Mouse (Mus musculus) MEL (cell line): ENCODE measurements around the gene Ssr2. TPM values are rescaled to one million over a fixed set of nuclear protein-coding genes. Genes with fewer than 3 reads are reported as not detected.

Experiments
- DNase-seq: peaks from one replicate; pipeline ENCODE4 v3.0.0; 2011; ENCODE audit warnings: low read depth, low spot score
- H3K27ac ChIP-seq: 2 replicates; pipeline ENCODE4 v1.5.1; 2012; ENCODE audit warnings: low read depth, mild to moderate bottlenecking, control low read depth, low read length, moderate library complexity; ENCODE audit not compliant: control insufficient read depth
- H3K27me3 ChIP-seq, 2 experiments: fragments of 150-350 bp in 1 of 2; sonication (generic) in 1 of 2; 2 replicates each; pipeline ENCODE4 v1.6.1; 2012; ENCODE audit warnings: low read length in 2 of 2, mild to moderate bottlenecking in 2 of 2, improper control_type of control experiment in 1 of 2, moderate library complexity in 1 of 2; ENCODE audit not compliant: insufficient read depth in 2 of 2, control insufficient read depth in 1 of 2
- H3K36me3 ChIP-seq, 2 experiments: 2 replicates each; pipeline ENCODE4 v1.6.1; 2012 to 2014; ENCODE audit warnings: low read length in 2 of 2, improper control_type of control experiment in 1 of 2, inconsistent platforms in 1 of 2, mild to moderate bottlenecking in 1 of 2; ENCODE audit not compliant: insufficient read depth in 2 of 2, control insufficient read depth in 1 of 2
- H3K4me1 ChIP-seq, 2 experiments: fragments of 150-350 bp in 1 of 2; sonication (generic) in 1 of 2; 2 replicates each; pipeline ENCODE4 v1.6.1; 2012; ENCODE audit warnings: low read length in 2 of 2, improper control_type of control experiment in 1 of 2, mild to moderate bottlenecking in 1 of 2; ENCODE audit not compliant: insufficient read depth in 2 of 2, control insufficient read depth in 1 of 2
- H3K4me3 ChIP-seq, 2 experiments: fragments of 150-350 bp in 1 of 2; sonication (generic) in 1 of 2; 2 replicates each; pipeline ENCODE4 v1.5.1; 2012; ENCODE audit warnings: low read depth in 2 of 2, low read length in 2 of 2, mild to moderate bottlenecking in 2 of 2, moderate library complexity in 2 of 2, control low read depth in 1 of 2, improper control_type of control experiment in 1 of 2; ENCODE audit not compliant: control insufficient read depth in 1 of 2, insufficient read depth in 1 of 2
- H3K79me2 ChIP-seq: 2 replicates; pipeline ENCODE4 v1.6.1; 2012; ENCODE audit warnings: mild to moderate bottlenecking, low read length, moderate library complexity; ENCODE audit not compliant: control insufficient read depth, poor library complexity, insufficient read depth
- H3K9ac ChIP-seq: 2 replicates; pipeline ENCODE4 v1.6.1; 2012; ENCODE audit warnings: low read depth, mild to moderate bottlenecking, control low read depth, low read length, moderate library complexity; ENCODE audit not compliant: control insufficient read depth, poor library complexity, severe bottlenecking
- H3K9me3 ChIP-seq: fragments of 150-350 bp; sonication (generic); replicated peaks from 2 replicates; pipeline ENCODE4 v1.6.1; 2012; ENCODE audit warnings: mild to moderate bottlenecking, low read length, improper control_type of control experiment, moderate library complexity; ENCODE audit not compliant: insufficient read depth
- BHLHE40 ChIP-seq: IDR thresholded peaks from 2 replicates; pipeline ENCODE4 v1.6.1; 2012; ENCODE audit warnings: low read depth, mild to moderate bottlenecking, inconsistent platforms, low read length, improper control_type of control experiment, borderline replicate concordance
- CTCF ChIP-seq, 3 experiments: IDR thresholded peaks in 2 of 3; conservative IDR thresholded peaks in 1 of 3; 2 replicates each; pipeline ENCODE4 v1.5.1; 2011 to 2012; ENCODE audit warnings: low read length in 3 of 3, low read depth in 2 of 3, mild to moderate bottlenecking in 2 of 3, improper control_type of control experiment in 1 of 3, inconsistent platforms in 1 of 3, mixed read lengths in 1 of 3, moderate library complexity in 1 of 3; ENCODE audit not compliant: control insufficient read depth in 1 of 3, insufficient read depth in 1 of 3, poor library complexity in 1 of 3, severe bottlenecking in 1 of 3
- ELF1 ChIP-seq: IDR thresholded peaks from 2 replicates; pipeline ENCODE4 v1.6.1; 2014; ENCODE audit warnings: low read depth, mild to moderate bottlenecking, inconsistent platforms, low read length, improper control_type of control experiment, moderate library complexity
- ETS1 ChIP-seq: IDR thresholded peaks from 2 replicates; pipeline ENCODE4 v1.6.1; 2012; ENCODE audit warnings: low read depth, mild to moderate bottlenecking, inconsistent platforms, low read length, improper control_type of control experiment, moderate library complexity
- HCFC1 ChIP-seq: IDR thresholded peaks from 2 replicates; pipeline ENCODE4 v1.6.1; 2012; ENCODE audit warnings: low read depth, mild to moderate bottlenecking, inconsistent platforms, low read length, improper control_type of control experiment, moderate library complexity
- KAT2A ChIP-seq: conservative IDR thresholded peaks from 2 replicates; pipeline ENCODE4 v1.6.1; 2012; ENCODE audit warnings: low read depth, low read length, improper control_type of control experiment, inconsistent platforms
- MAFK ChIP-seq: IDR thresholded peaks from 2 replicates; pipeline ENCODE4 v1.6.1; 2011; ENCODE audit warnings: low read depth, mild to moderate bottlenecking, low read length, improper control_type of control experiment, borderline replicate concordance
- MAX ChIP-seq: IDR thresholded peaks from 2 replicates; pipeline ENCODE4 v1.6.1; 2011; ENCODE audit warnings: low read length, improper control_type of control experiment
- MAZ ChIP-seq: IDR thresholded peaks from 2 replicates; pipeline ENCODE4 v1.6.1; 2012; ENCODE audit warnings: low read depth, mild to moderate bottlenecking, inconsistent platforms, low read length, improper control_type of control experiment
- MEF2A ChIP-seq: IDR thresholded peaks from 2 replicates; pipeline ENCODE4 v1.6.1; 2014; ENCODE audit warnings: low read depth, mild to moderate bottlenecking, inconsistent platforms, low read length, improper control_type of control experiment; ENCODE audit not compliant: poor library complexity, insufficient replicate concordance, severe bottlenecking; ENCODE audit errors: extremely low read depth
- MXI1 ChIP-seq: IDR thresholded peaks from 2 replicates; pipeline ENCODE4 v1.6.1; 2011; ENCODE audit warnings: mild to moderate bottlenecking, low read depth, low read length, improper control_type of control experiment
- MYC ChIP-seq: IDR thresholded peaks from 2 replicates; pipeline ENCODE4 v1.6.1; 2011; ENCODE audit warnings: low read depth, mild to moderate bottlenecking, low read length, improper control_type of control experiment, moderate library complexity
- NELFE ChIP-seq: IDR thresholded peaks from 2 replicates; pipeline ENCODE4 v1.6.1; 2011; ENCODE audit warnings: low read depth, low read length, improper control_type of control experiment
- NRF1 ChIP-seq: IDR thresholded peaks from 2 replicates; pipeline ENCODE4 v1.6.1; 2014; ENCODE audit warnings: low read depth, mild to moderate bottlenecking, inconsistent platforms, low read length, improper control_type of control experiment, moderate library complexity; ENCODE audit not compliant: poor library complexity, insufficient read depth, severe bottlenecking
- POLR2A ChIP-seq, 2 experiments: IDR thresholded peaks; 2 replicates each; pipeline ENCODE4 v1.6.1; 2011 to 2012; ENCODE audit warnings: low read length in 2 of 2, mild to moderate bottlenecking in 2 of 2, control low read depth in 1 of 2, improper control_type of control experiment in 1 of 2, low read depth in 1 of 2, moderate library complexity in 1 of 2; ENCODE audit not compliant: control insufficient read depth in 1 of 2, insufficient read depth in 1 of 2, poor library complexity in 1 of 2
- POLR2AphosphoS2 ChIP-seq: IDR thresholded peaks from 2 replicates; pipeline ENCODE4 v1.6.1; 2011; ENCODE audit warnings: low read length, improper control_type of control experiment
- POLR2AphosphoS5 ChIP-seq: IDR thresholded peaks from 2 replicates; pipeline ENCODE4 v1.6.1; 2012; ENCODE audit warnings: low read depth, borderline replicate concordance, mild to moderate bottlenecking, inconsistent platforms, low read length, moderate library complexity, mixed read lengths
- RAD21 ChIP-seq: IDR thresholded peaks from 2 replicates; pipeline ENCODE4 v1.6.1; 2011; ENCODE audit warnings: mild to moderate bottlenecking, low read depth, low read length, improper control_type of control experiment
- RCOR1 ChIP-seq: IDR thresholded peaks from 2 replicates; pipeline ENCODE4 v1.6.1; 2012; ENCODE audit warnings: low read depth, mild to moderate bottlenecking, inconsistent platforms, low read length, improper control_type of control experiment
- SIN3A ChIP-seq: IDR thresholded peaks from 2 replicates; pipeline ENCODE4 v1.6.1; 2012; ENCODE audit warnings: low read length, improper control_type of control experiment, inconsistent platforms
- SMC3 ChIP-seq: IDR thresholded peaks from 2 replicates; pipeline ENCODE4 v1.6.1; 2011; ENCODE audit warnings: low read depth, low read length, improper control_type of control experiment
- TCF12 ChIP-seq: IDR thresholded peaks from 2 replicates; pipeline ENCODE4 v1.6.1; 2014; ENCODE audit warnings: low read depth, mild to moderate bottlenecking, inconsistent platforms, low read length, improper control_type of control experiment, moderate library complexity
- UBTF ChIP-seq: IDR thresholded peaks from 2 replicates; pipeline ENCODE4 v1.6.1; 2012; ENCODE audit warnings: low read depth, mild to moderate bottlenecking, inconsistent platforms, low read length, improper control_type of control experiment, moderate library complexity, borderline replicate concordance; ENCODE audit not compliant: insufficient read depth
- USF2 ChIP-seq, 2 experiments: IDR thresholded peaks; 2 replicates each; pipeline ENCODE4 v1.6.1; 2011 to 2012; ENCODE audit warnings: improper control_type of control experiment in 2 of 2, low read length in 2 of 2, borderline replicate concordance in 1 of 2, inconsistent platforms in 1 of 2, low read depth in 1 of 2, mild to moderate bottlenecking in 1 of 2; ENCODE audit not compliant: insufficient read depth in 1 of 2
- ZC3H11A ChIP-seq: IDR thresholded peaks from 2 replicates; pipeline ENCODE4 v1.6.1; 2012; ENCODE audit warnings: low read depth, mild to moderate bottlenecking, inconsistent platforms, low read length, improper control_type of control experiment
- ZMIZ1 ChIP-seq: IDR thresholded peaks from 2 replicates; pipeline ENCODE4 v1.6.1; 2012; ENCODE audit warnings: low read depth, mild to moderate bottlenecking, inconsistent platforms, low read length, improper control_type of control experiment, moderate library complexity
- ZNF384 ChIP-seq: IDR thresholded peaks from 2 replicates; pipeline ENCODE4 v1.6.1; 2012; ENCODE audit warnings: low read depth, mild to moderate bottlenecking, inconsistent platforms, low read length, improper control_type of control experiment
- polyA plus RNA-seq, 2 experiments: library from polyadenylated mRNA; stranded (reverse) in 1 of 2; unstranded in 1 of 2; fragments of >175 nt in 1 of 2; fragments of >200 nt in 1 of 2; gene quantifications; 2 replicates each; pipeline versions ENCODE4 v1.2.1 to v1.2.4; 2012; ENCODE audit warnings: low replicate concordance in 2 of 2, low read depth in 1 of 2; ENCODE audit not compliant: insufficient read length in 2 of 2, insufficient read depth in 1 of 2, missing spikeins in 1 of 2
- total RNA-seq: library from RNA; depleted of rRNA; stranded (reverse); fragments of 300-350 nt; gene quantifications from 2 replicates; pipeline ENCODE4 v1.2.3, GENCODE M21; 2012

Gene Ssr2
- total and polyA plus RNA-seq, 3 experiments, result 176 to 706 (median 594) TPM

DNA sequence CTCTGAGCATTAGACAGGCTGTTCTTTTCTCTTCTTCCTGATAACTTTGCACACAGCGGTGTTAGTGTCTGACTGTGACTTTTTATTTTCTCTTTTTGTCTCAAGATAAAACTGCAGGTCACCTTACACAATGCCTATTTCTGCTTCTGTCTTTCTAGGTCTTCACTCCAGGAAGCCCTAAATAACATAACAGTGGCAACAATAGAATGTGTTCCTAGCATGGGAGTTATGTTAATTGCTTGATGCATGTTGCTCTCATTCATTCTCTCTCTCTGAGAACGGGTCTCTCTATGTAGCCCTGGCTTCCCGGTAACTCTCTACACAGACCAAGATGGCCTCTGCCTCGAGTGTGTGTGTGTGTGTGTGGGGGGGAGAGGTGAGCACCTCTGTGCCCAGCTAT, 26.8 kb downstream of the Ssr2 start:
- TF ChIP-seq MAZ (no peak), KAT2A (no peak), ZNF384 (no peak), RCOR1 (no peak), POLR2AphosphoS5 (no peak), TCF12 (no peak), POLR2A (IDR thresholded peaks at IDR 0.05; ENCODE audit: control insufficient read depth in 1 of 2, insufficient read depth in 1 of 2, low read depth in 1 of 2, low read length in 2 of 2, poor library complexity in 1 of 2) (no peak), ZMIZ1 (no peak), MEF2A (no peak), MAFK (no peak), RAD21 (no peak), NRF1 (no peak), SMC3 (no peak), NELFE (no peak), ETS1 (no peak)
- no peaks in the 10 kb centered on the region for H3K79me2 ChIP-seq
- no peak overlapping the region for H3K27ac ChIP-seq
- peaks cover 0 to 7% of the 10 kb centered on the region in 2 experiments; a peak in 2 of 4 replicates for H3K36me3 ChIP-seq
- H3K27me3 ChIP-seq, result no peaks in the 10 kb centered on the region
- H3K9me3 ChIP-seq, result no peaks in the 10 kb centered on the region
- H3K4me1 ChIP-seq, result peaks cover 2 to 12% of the 10 kb centered on the region in 2 experiments; a peak in 3 of 4 replicates
- no peak overlapping the region for H3K9ac ChIP-seq
- no peak overlapping the region for H3K4me3 ChIP-seq
- DNase-seq, result no peak

DNA sequence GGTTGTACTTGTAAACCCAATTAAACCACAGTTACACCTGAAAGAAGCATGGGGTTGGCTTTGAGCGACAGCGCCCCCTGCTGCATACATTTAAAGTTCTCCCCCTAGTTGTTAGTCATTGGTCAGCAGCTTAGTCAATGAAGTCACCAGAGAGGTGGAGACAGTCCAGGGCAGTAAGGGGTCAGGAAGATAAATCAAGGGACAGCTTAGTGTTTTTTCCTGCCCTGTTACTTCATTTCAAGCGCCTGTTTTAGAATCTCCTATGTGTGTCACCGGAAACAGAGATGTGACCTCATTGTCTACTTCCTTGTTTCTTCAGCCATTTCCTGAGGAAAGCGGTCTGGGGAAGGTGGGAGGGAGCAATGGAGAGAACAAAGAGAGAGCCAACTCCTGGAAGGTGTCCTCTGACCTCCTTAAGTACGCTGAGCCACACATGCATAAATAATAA, 28.1 kb downstream of the Ssr2 start:
- Histone ChIP-seq H3K9me3 (no peaks in the 10 kb centered on the region), H3K4me1 (peaks cover 6 to 18% of the 10 kb centered on the region in 2 experiments; a peak in 3 of 4 replicates), H3K9ac (no peak overlapping the region), H3K27ac (no peak overlapping the region), H3K27me3 (no peaks in the 10 kb centered on the region), H3K36me3 (peaks cover 0 to 15% of the 10 kb centered on the region in 2 experiments; a peak in 2 of 4 replicates), H3K4me3 (no peak overlapping the region), H3K79me2 (no peaks in the 10 kb centered on the region; the same call in 1 of the 2 replicates)
- peak; percentile 84 for DNase-seq
- TF ChIP-seq MAX (peak; percentile 8; the same call in 1 of the 2 replicates), KAT2A (no peak), POLR2AphosphoS2 (no peak), CTCF (IDR thresholded peaks at IDR 0.05 in 2 of 3, conservative IDR thresholded peaks at IDR 0.05 in 1 of 3; ENCODE audit: control insufficient read depth in 1 of 3, insufficient read depth in 1 of 3, low read depth in 2 of 3, low read length in 3 of 3, poor library complexity in 1 of 3, severe bottlenecking in 1 of 3) (peak in 2 of 3 experiments; percentile 92 to 99; a peak in 5 of 6 replicates), USF2 (IDR thresholded peaks at IDR 0.05; ENCODE audit: borderline replicate concordance in 1 of 2, insufficient read depth in 1 of 2, low read depth in 1 of 2, low read length in 2 of 2) (no peak), MEF2A (no peak), UBTF (no peak), SMC3 (peak; percentile 82), NRF1 (no peak), MAFK (no peak), MYC (peak; percentile 87), ELF1 (peak; percentile 43; the same call in 1 of the 2 replicates), POLR2AphosphoS5 (no peak), BHLHE40 (peak; percentile 5; the same call in 1 of the 2 replicates), HCFC1 (no peak; the same call in none of the 2 replicates), SIN3A (peak; percentile 45), ZC3H11A (peak; percentile 63), RCOR1 (no peak), RAD21 (peak; percentile 60), POLR2A (IDR thresholded peaks at IDR 0.05; ENCODE audit: control insufficient read depth in 1 of 2, insufficient read depth in 1 of 2, low read depth in 1 of 2, low read length in 2 of 2, poor library complexity in 1 of 2) (no peak), MXI1 (0 out of 2 replicates have a peak, but pooled peaks have one; percentile 13)
